Mouse (Mus musculus) intestine, embryonic 15.5 days (tissue): Measurements from ENCODE around the gene Dnajb3. TPM values are rescaled to one million over a fixed set of nuclear protein-coding genes. Genes with fewer than 3 reads are reported as not detected.
A peak's percentile ranks its signal among the peaks of the same experiment; 100 is the strongest.
"Not testable (repeated sequence)": the region's sequence is repeated elsewhere in the genome, so short reads cannot be mapped to it uniquely, and the experiment has no call there.

Experiments used
- ATAC-seq: fragments of 200-750 bp; cut with Nextera tagmentation; 2 replicates; pipeline ENCODE4 v1.8.0; 2017; ENCODE audit warnings: moderate TSS enrichment, moderate library complexity
- H3K27ac ChIP-seq: fragments of 300-500 bp; sonication (generic); 2 replicates; pipeline ENCODE4 v1.5.1; 2015; ENCODE audit warnings: mild to moderate bottlenecking, inconsistent platforms
- H3K27me3 ChIP-seq: fragments of 300-500 bp; sonication (generic); replicated peaks from 2 replicates; pipeline ENCODE4 v1.6.1; 2015; ENCODE audit warnings: inconsistent platforms
- H3K36me3 ChIP-seq: fragments of 300-500 bp; sonication (generic); 2 replicates; pipeline ENCODE4 v1.6.1; 2015; ENCODE audit warnings: inconsistent platforms
- H3K4me1 ChIP-seq: fragments of 300-500 bp; sonication (generic); replicated peaks from 2 replicates; pipeline ENCODE4 v1.6.1; 2015; ENCODE audit warnings: inconsistent platforms
- H3K4me2 ChIP-seq: fragments of 300-500 bp; sonication (generic); replicated peaks from 2 replicates; pipeline ENCODE4 v1.6.1; 2015; ENCODE audit warnings: mild to moderate bottlenecking, inconsistent platforms
- H3K4me3 ChIP-seq: fragments of 300-500 bp; sonication (generic); replicated peaks from 2 replicates; pipeline ENCODE4 v1.5.1; 2015; ENCODE audit warnings: inconsistent platforms
- H3K9ac ChIP-seq: fragments of 300-500 bp; sonication (generic); 2 replicates; pipeline ENCODE4 v1.6.1; 2015; ENCODE audit warnings: inconsistent platforms
- H3K9me3 ChIP-seq: fragments of 300-500 bp; sonication (generic); 2 replicates; pipeline ENCODE4 v1.6.1; 2016; ENCODE audit warnings: inconsistent platforms
- WGBS: fragments of 180-500 bp; shearing (Covaris S2); methylation state at CpG from one replicate; pipeline ENCODE4 v1.1.7; 2015; 5-methylcytosine and 5-hydroxymethylcytosine counted together
- polyA plus RNA-seq: library from polyadenylated mRNA; unstranded; fragments of >200 nt; fragmentation: Nextera tagmentation; extraction: Ambion mirVana; gene quantifications from 2 replicates; pipeline ENCODE4 v1.2.1, GENCODE M21; 2015

Gene Dnajb3
- polyA plus RNA-seq, 1 experiment from 2014 or later = 8.3 TPM

- no peak overlapping the region for H3K9ac ChIP-seq
- H3K4me1 ChIP-seq = peaks cover 8% of the 10 kb centered on the region; the same call in 1 of the 2 replicates
- H3K27ac ChIP-seq = no peak overlapping the region
- peak; percentile 46; the same call in 1 of the 2 replicates for ATAC-seq
- peaks cover 4% of the 10 kb centered on the region; the same call in 1 of the 2 replicates for H3K9me3 ChIP-seq
- no peak overlapping the region for H3K4me2 ChIP-seq
- 61% methylated on average over 2 of the region's 2 CpGs for WGBS
- no peak overlapping the region for H3K4me3 ChIP-seq
- no peaks in the 10 kb centered on the region for H3K36me3 ChIP-seq
- no peaks in the 10 kb centered on the region for H3K27me3 ChIP-seq
These were observed 1.4 kb upstream of the Dnajb3 start for GRCm38 (mm10) chr1:88206843-88207479.

- H3K27ac ChIP-seq = no peak within 1 kb of the TSS
- ATAC-seq = no peak
- 68% methylated on average over 7 of the region's 7 CpGs for WGBS
These were observed 5.1 kb downstream of the Dnajb3 start, which contains the start of gene Ugt1a2 for GRCm38 (mm10) chr1:88200456-88200855. Gene Ugt1a2, plus strand, starts transcription at chr1:88200601.

DNA sequence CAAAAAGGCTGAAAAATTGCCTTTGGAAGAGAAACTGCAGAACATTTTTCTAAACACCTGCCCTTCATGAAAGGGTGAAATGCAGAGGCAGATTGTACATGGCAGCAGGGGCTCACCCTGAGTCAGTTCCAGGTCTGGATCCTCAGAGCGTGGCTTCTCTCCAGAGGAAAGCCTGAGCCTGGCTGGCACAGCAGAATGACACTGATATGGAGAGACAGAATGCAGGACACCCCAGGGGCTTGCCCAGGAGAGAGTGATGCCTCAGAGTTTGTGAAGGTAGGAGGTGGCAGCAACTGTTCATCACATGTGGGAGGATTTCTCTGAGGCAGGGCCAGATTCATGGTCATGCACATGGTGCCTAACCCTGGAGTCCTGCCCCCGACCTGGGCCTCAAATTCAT lies 5.6 kb downstream of the Dnajb3 start:
- Histone ChIP-seq H3K4me1 (peaks cover 5% of the 10 kb centered on the region; the same call in 1 of the 2 replicates), H3K4me3 (no peak overlapping the region), H3K4me2 (no peak overlapping the region), H3K27ac (no peak overlapping the region), H3K9ac (no peak overlapping the region), H3K9me3 (peaks cover 3% of the 10 kb centered on the region; the same call in 1 of the 2 replicates), H3K36me3 (no peaks in the 10 kb centered on the region), H3K27me3 (no peaks in the 10 kb centered on the region)
- ATAC-seq = no peak
- 60% methylated on average over 2 of the region's 2 CpGs for WGBS

More at GRCm38 (mm10) chr1:88200456-88200855, 5.1 kb downstream of the Dnajb3 start, which contains the start of gene Ugt1a2:
- H3K4me3 ChIP-seq = no peak within 1 kb of the TSS
- H3K9ac ChIP-seq = no peak within 1 kb of the TSS
- H3K4me1 ChIP-seq = peaks cover 9% of the 10 kb centered on the region; the same call in 1 of the 2 replicates
- no peaks in the 10 kb centered on the region for H3K27me3 ChIP-seq
- H3K4me2 ChIP-seq = no peak within 1 kb of the TSS
- no peaks in the 10 kb centered on the region for H3K36me3 ChIP-seq
- peaks cover 3% of the 10 kb centered on the region; the same call in 1 of the 2 replicates for H3K9me3 ChIP-seq

- Histone ChIP-seq H3K4me3 (no peak overlapping the region), H3K9ac (no peak overlapping the region)
- 75% methylated on average over 3 of the region's 3 CpGs for WGBS
These were observed 8.1 kb downstream of the Dnajb3 start for GRCm38 (mm10) chr1:88197443-88197842.

GRCm38 (mm10) chr1:88195687-88196086 lies 9.9 kb downstream of the Dnajb3 start:
- no peak for ATAC-seq

More at GRCm38 (mm10) chr1:88197443-88197842, 8.1 kb downstream of the Dnajb3 start:
- Histone ChIP-seq H3K27ac (no peak overlapping the region), H3K4me2 (no peak overlapping the region), H3K36me3 (no peaks in the 10 kb centered on the region), H3K4me1 (0 out of 2 replicates have a peak, but pooled peaks cover 4% of the 10 kb centered on the region), H3K9me3 (no peaks in the 10 kb centered on the region), H3K27me3 (no peaks in the 10 kb centered on the region)
- no peak for ATAC-seq

GRCm38 (mm10) chr1:88192136-88192535 lies 13.4 kb downstream of the Dnajb3 start:
- no peak overlapping the region for H3K4me3 ChIP-seq
- no peaks in the 10 kb centered on the region for H3K36me3 ChIP-seq
- no peak overlapping the region for H3K27ac ChIP-seq
- H3K27me3 ChIP-seq = no peaks in the 10 kb centered on the region
- H3K9ac ChIP-seq = no peak overlapping the region
- 68% methylated on average over 3 of the region's 3 CpGs for WGBS
- H3K4me2 ChIP-seq = no peak overlapping the region
- H3K9me3 ChIP-seq = no peaks in the 10 kb centered on the region
- H3K4me1 ChIP-seq = no peaks in the 10 kb centered on the region
- no peak for ATAC-seq

More at GRCm38 (mm10) chr1:88195687-88196086, 9.9 kb downstream of the Dnajb3 start:
- no peak overlapping the region for H3K4me3 ChIP-seq
- no peak overlapping the region for H3K4me2 ChIP-seq
- H3K9ac ChIP-seq = no peak overlapping the region
- H3K36me3 ChIP-seq = no peaks in the 10 kb centered on the region
- 0 out of 2 replicates have a peak, but pooled peaks cover 4% of the 10 kb centered on the region for H3K4me1 ChIP-seq
- H3K9me3 ChIP-seq = no peaks in the 10 kb centered on the region
- H3K27ac ChIP-seq = no peak overlapping the region
- 82% methylated on average over 1 of the region's 1 CpGs for whole genome bisulfite sequencing
- no peaks in the 10 kb centered on the region for H3K27me3 ChIP-seq

DNA sequence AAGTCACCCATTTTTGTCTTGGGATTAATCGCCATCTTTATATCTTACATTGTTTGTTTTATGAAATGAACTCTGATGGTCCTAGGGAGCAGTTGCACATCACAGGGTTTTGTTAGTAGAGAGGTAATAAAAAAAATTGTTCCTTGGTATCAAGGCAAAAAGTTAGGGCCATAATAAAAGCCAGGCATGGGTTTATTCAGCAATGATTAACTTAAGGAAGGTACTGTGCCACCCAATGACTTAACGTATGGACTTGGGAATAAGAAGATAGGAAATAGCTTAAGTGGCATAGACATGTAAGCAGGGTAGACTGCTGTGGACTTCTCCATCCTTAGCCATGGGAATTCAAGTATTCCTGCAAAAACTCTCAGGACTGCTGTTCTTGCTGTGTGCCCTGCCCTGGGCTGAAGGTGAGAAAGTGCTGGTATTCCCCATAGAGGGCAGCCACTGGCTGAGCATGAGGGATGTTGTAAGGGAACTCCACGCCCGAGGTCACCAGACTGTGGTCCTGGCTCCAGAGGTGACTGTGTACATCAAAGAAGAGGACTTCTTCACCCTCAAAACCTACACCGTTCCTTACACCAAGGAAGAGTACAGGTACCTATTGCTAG lies 19.2 kb downstream of the Dnajb3 start:
- H3K27ac ChIP-seq = no peak overlapping the region
- no peak overlapping the region for H3K9ac ChIP-seq
- H3K9me3 ChIP-seq = no peaks in the 10 kb centered on the region
- no peak for ATAC-seq
- H3K4me3 ChIP-seq = no peak overlapping the region
- no peak overlapping the region for H3K4me2 ChIP-seq
- no peaks in the 10 kb centered on the region for H3K27me3 ChIP-seq
- no peaks in the 10 kb centered on the region for H3K4me1 ChIP-seq
- H3K36me3 ChIP-seq = no peaks in the 10 kb centered on the region
- 86% methylated on average over 5 of the region's 5 CpGs for WGBS

DNA sequence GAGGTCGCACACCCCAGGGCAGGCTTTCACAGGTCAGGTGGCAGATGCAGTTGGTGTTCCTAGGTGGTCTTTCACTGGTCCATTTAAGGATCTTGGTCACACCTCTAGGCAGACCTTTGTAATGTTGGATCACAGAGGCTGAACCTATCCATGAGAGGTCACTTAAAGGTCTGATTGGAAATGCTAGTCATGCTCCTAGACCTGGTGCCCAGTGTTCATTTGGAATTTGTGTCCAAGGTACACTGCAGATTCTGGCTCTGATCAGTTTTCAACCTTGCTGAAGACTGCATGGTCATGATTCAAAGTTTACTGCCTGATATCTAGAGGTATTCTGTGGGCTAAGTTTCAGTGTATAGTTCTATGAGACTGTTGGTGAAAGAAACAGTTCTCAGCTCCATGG lies 25.9 kb downstream of the Dnajb3 start:
- WGBS = 90% methylated on average over 1 of the region's 1 CpGs
- Histone ChIP-seq H3K4me3 (no peak overlapping the region), H3K9me3 (no peaks in the 10 kb centered on the region), H3K27ac (no peak overlapping the region), H3K36me3 (no peaks in the 10 kb centered on the region), H3K9ac (no peak overlapping the region), H3K4me1 (no peaks in the 10 kb centered on the region), H3K27me3 (no peaks in the 10 kb centered on the region), H3K4me2 (no peak overlapping the region)
- no peak for ATAC-seq

DNA sequence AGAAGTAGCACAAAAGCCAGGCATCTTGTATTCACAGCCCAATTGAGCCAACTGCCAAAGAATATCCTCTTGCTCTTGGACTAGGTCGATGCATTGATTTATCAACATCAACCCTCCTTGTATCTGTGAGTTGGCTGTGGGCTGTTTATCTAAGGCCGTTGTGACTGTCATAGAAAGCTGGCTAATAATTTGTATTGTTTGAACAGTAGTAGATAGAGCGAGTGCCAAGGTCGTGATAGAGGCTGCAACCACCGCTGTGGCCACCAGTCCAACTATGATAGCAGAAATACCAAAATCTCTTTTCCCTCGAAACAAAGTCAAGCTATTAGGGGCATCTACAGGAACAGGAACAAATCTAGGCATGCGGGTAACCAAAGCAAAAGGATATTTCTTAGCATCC lies 33.4 kb downstream of the Dnajb3 start:
- not testable (repeated sequence) for H3K36me3 ChIP-seq, ATAC-seq, H3K9ac ChIP-seq, H3K4me3 ChIP-seq, H3K27ac ChIP-seq, H3K9me3 ChIP-seq, H3K27me3 ChIP-seq, H3K4me1 ChIP-seq, H3K4me2 ChIP-seq
- 66% methylated on average over 7 of the region's 7 CpGs for WGBS

DNA sequence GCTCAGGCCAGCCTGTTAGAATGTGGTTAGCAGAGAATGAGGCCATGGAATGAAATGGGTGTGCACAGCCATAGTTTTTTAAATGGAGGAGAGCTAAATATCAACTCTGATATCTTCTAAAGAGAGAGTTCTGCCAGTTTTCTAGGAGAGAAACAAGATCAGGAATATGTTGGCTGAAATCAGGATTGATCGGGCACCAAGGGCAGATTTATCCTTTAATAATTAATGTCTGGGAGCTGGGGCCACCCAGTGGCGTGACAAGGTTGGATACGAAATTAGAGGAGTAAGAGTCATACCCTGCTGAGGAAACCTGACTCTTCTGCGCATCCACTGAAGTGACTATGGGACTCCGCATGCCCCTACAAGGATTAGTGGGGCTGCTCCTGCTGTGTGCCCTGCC lies 39.9 kb downstream of the Dnajb3 start, which contains the start of gene Ugt1a5:
Ugt1a5 (plus strand) TSS at position 302 of the 400 bp plus-strand sequence.
- Histone ChIP-seq H3K9me3 (no peaks in the 10 kb centered on the region), H3K4me2 (no peak within 1 kb of the TSS), H3K27me3 (no peaks in the 10 kb centered on the region), H3K4me3 (no peak within 1 kb of the TSS), H3K9ac (no peak within 1 kb of the TSS), H3K27ac (no peak within 1 kb of the TSS), H3K36me3 (no peaks in the 10 kb centered on the region), H3K4me1 (no peaks in the 10 kb centered on the region)
- no peak for ATAC-seq
- WGBS = 76% methylated on average over 5 of the region's 5 CpGs

GRCm38 (mm10) chr1:88158430-88158829 lies 47.2 kb downstream of the Dnajb3 start:
- no peaks in the 10 kb centered on the region for H3K4me1 ChIP-seq
- H3K9me3 ChIP-seq = no peaks in the 10 kb centered on the region
- 61% methylated on average over 2 of the region's 2 CpGs for WGBS
- no peak overlapping the region for H3K4me3 ChIP-seq
- no peaks in the 10 kb centered on the region for H3K36me3 ChIP-seq
- no peak for ATAC-seq
- no peaks in the 10 kb centered on the region for H3K27me3 ChIP-seq
- no peak overlapping the region for H3K27ac ChIP-seq
- H3K9ac ChIP-seq = no peak overlapping the region
- H3K4me2 ChIP-seq = no peak overlapping the region
